Mouse (Mus musculus) brown adipose tissue, adult 24 weeks (tissue): ENCODE data around the gene Trip6. TPM values are rescaled to one million over a fixed set of nuclear protein-coding genes. Genes with fewer than 3 reads are reported as not detected.

ENCODE experiments used
- H3K27ac ChIP-seq: fragments of 200-500 bp; replicated peaks from 2 replicates; pipeline ENCODE4 v1.5.1; 2012; ENCODE audit warnings: low read depth, mild to moderate bottlenecking, low read length
- H3K4me1 ChIP-seq: fragments of 200-500 bp; 2 replicates; pipeline ENCODE4 v1.6.1; 2012; ENCODE audit warnings: low read length, mixed read lengths; ENCODE audit not compliant: control insufficient read depth, insufficient read depth, insufficient read length
- H3K4me3 ChIP-seq: fragments of 200-500 bp; 2 replicates; pipeline ENCODE4 v1.5.1; 2012; ENCODE audit warnings: low read depth, mild to moderate bottlenecking, low read length, moderate library complexity; ENCODE audit not compliant: insufficient read depth
- polyA plus RNA-seq: library from polyadenylated mRNA; stranded (reverse); fragments of >200 nt; gene quantifications from 2 replicates; pipeline ENCODE4 v1.2.4, GENCODE M21; 2012; ENCODE audit not compliant: missing spikeins, insufficient read depth, insufficient read length

Gene Trip6
- polyA plus RNA-seq, 1 experiment, result 13.1 TPM

DNA sequence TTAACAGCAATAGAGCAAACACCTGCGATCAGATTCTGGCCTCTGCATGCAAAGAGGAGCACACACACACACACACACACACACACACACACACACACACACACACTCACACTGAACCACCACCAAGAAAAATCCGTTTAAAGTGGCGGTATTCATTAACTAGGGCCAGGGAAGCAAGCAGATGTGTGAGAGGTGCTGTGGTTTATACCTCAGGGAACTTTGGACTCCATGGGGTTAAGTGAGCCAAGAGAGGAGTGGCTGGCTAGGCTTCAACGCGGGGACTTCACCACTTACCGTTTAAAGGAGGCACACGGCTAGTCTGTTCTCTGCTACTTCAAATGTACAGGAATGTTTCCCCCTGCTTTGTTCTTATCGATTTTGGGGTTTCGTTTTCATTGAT lies 31.6 kb upstream of the Trip6 start:
- Histone ChIP-seq H3K4me1 (peaks cover 2% of the 10 kb centered on the region; the same call in 1 of the 2 replicates), H3K4me3 (no peak overlapping the region), H3K27ac (no peak overlapping the region)

DNA sequence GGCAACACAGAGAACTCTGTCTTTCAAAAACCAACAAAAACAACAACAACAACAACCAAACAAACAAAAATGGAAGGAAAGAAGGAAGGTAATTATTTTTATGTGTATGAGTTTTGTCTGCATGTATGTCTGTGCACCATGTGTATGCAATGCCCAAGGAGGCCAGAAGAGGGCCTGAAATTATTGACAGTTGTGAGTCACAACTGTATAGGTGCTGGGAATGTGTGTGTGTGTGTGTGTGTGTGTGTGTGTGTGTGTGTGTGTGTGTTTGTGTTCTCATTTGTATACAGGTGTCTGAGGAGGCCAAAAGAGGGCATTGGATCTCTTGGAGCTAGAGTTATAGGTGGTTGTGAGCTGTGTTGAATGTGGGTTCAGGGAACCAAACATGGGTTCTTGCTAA lies 29.7 kb upstream of the Trip6 start:
- H3K4me1 ChIP-seq, result peaks cover 8% of the 10 kb centered on the region
- no peak overlapping the region for H3K27ac ChIP-seq
- H3K4me3 ChIP-seq, result no peak overlapping the region

DNA sequence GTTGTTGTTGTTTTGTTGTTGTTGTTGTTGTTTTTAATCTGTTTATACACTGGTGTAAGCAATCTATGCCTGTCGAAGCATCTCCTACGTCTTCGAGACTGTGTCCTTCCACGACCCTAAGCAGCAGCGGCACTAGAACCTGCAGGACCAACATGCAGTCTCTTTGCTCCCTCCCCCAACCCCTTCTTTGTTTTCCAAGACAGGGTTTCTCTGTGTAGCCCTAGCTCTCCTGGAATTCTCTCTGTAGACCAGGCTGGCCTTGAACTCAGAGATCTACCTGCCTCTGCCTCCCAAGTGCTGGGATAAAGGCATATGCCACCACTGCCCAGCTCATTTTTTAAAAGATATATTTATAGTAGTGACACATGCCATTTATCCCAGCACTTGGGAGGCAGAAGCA lies 29.2 kb upstream of the Trip6 start:
- Histone ChIP-seq H3K27ac (no peak overlapping the region), H3K4me1 (peaks cover 8% of the 10 kb centered on the region), H3K4me3 (no peak overlapping the region)

DNA sequence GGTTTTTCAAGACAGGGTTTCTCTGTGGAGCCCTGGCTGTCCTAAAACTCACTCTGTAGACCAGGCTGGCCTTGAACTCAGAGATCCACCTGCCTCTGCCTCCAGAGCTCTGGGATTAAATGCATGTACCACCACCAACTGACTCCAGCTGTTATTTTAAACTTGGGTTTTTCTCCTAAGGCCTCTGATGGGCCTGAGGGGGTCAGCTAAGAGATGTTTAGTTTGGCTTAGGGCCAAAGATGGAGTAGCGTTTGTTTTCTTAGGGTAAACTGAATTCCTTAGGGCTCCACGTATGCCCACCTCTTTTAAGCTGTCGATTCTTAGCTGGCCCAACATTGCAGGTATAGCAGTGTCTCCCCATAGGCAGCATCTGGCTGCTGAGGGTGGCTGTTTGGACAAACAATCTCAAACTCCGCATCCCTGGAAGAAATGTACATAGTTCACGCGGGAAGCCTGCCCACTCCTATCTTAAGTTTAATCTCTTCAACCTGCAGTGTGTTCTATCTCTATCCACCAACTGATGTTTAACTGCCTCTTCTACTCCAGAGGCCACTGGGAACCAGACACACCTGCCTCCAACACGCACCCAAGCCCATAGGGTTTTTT lies 28.3 kb upstream of the Trip6 start:
- H3K4me1 ChIP-seq, result peaks cover 13% of the 10 kb centered on the region
- no peak overlapping the region for H3K27ac ChIP-seq
- no peak overlapping the region for H3K4me3 ChIP-seq

DNA sequence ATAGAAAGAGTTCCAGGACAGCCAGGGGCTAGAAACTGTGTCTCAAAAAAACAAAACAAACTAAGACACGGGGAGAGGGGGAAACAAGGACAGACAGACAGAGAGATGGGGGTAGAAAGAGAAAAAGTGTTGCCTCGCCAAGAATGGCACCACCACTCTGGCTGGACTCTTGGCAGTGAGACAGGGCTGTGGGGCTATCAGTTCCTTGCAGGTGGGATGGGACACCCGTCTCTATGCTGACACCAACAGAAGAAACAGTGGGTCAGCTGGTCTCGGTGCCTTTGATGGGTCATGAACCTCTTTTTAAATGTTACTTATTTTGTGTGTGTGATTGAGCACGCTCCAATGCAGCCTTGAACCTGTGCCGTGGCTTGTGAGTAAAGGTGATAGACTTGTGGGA lies 26.0 kb upstream of the Trip6 start:
- Histone ChIP-seq H3K4me1 (peaks cover 13% of the 10 kb centered on the region), H3K27ac (peak overlapping the region; percentile 96), H3K4me3 (no peak overlapping the region)

DNA sequence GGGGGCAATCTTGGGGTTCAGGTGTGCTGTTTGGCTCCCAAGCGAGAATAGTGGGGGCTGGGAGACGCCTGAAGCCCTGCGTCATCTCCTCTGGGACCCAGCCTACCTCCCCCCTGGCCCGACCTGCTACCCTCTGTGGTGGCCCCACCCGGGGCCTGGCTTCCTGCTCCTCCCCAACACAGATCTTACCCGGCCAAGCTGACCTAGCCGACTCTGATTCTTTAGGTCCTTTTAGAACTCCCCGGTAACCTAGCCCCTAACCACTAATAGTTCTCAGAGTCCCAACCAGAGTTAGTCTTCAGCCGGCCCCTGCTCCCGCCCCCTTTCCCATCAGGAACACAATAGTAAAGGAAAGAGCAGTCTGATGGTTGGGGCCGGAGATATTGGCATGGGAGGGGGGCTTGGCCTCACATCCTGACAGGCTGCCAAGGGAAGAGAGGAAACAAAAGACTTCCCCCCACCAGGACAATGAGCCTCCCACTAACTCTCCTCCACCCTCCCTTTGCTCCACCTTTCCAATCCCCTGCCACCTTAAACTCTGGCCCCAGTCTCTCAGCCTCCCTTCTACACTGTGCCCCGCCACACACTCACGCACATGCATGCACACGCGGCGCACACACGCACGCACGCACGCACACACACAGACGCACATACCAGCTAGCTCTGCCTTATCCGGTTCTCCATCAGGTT lies 25.2 kb upstream of the Trip6 start:
- H3K27ac ChIP-seq, result peak overlapping the region; percentile 96
- peaks cover 13% of the 10 kb centered on the region for H3K4me1 ChIP-seq
- H3K4me3 ChIP-seq, result peak overlapping the region; percentile 64

DNA sequence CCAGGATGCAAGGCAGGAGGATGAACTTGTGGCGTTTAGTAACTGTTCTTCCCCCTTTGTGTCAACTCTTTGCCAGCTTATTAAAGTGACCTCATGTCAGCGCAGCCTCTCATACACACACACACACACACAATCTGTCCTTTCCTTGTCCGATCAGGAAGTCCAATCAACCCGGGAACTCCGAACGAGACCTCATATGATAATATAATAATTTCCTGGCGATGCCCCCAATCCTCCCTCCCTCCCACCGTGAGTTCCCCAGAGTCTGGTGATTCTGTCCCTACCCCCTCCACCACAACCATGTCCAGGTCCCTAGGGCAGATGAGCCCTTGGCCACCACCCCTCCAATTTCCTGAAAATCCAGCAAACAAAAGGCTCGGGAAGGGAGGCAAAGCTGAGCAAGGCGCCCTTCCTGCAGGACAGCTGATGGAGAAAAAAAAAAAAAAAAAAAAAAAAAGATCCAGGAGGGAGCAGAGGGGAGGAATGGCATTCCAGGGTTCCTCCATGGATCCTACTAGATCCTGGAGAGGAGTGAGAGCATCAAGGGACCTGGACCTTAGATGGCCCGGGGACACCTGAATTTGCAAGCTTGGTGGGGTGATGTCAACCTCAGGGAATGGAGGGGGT lies 24.6 kb upstream of the Trip6 start:
- Histone ChIP-seq H3K4me3 (peak overlapping the region; percentile 64), H3K4me1 (peaks cover 13% of the 10 kb centered on the region), H3K27ac (peak overlapping the region; percentile 96)

DNA sequence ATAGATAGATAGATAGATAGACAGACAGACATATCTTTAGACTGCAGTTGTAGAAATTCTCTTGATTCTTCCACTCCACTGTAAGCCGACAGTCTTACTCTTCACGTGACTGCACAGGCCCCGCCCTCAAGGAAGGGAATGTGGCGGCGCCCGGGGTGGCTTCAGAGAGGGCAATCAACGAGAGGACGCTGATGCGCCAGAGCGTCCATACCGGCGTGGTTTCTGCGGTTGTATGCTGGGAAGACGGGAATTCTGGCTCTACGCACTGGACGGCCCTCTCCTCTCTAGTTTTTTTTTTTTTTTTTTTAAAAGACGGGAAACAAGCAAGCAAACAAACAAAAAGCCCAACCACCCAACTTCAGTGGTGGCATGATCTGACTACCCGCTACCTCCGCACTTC lies 24.1 kb upstream of the Trip6 start:
- Histone ChIP-seq H3K4me3 (peak overlapping the region; percentile 64), H3K4me1 (peaks cover 13% of the 10 kb centered on the region), H3K27ac (peak overlapping the region; percentile 96)

DNA sequence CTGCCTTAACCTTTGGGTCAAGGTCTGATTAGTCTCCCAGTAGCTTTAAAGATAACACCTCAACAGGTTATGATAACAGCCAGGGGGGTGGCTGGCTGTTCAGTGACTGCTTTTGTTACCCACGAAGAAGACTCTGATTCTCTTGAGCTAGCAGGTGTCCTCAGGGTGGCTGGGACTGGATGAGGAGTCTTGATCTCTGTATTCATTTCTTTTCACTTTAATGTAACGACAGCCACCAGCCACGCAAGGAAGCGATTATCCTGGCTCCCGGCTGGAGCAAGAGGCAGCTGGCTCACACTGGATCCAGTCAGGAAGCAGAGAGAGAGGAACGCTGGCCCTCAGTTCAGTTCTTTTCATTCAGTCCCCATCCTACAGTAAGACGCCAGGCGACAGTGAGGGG lies 23.0 kb upstream of the Trip6 start:
- Histone ChIP-seq H3K4me3 (no peak overlapping the region; the same call in 1 of the 2 replicates), H3K27ac (no peak overlapping the region), H3K4me1 (peaks cover 13% of the 10 kb centered on the region)

DNA sequence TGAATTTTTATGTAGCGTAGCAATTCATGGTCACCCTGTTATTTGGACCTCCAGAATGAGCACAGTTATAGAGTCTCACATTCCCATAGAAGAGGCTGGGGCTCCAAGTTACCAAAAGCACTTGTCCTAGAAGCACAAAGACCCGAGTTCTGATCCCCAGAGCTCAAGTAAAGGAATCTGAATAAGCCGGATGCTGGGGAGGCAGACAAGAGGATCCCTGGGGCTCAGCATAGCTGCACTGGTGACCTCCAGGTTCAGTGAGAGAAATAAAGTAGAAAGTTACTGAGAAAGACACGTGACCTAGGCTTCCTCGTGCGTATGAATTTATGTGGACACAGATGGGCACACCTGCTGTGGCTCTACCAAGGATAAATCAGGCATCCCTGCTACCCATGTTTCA lies 20.9 kb upstream of the Trip6 start:
- Histone ChIP-seq H3K4me1 (peaks cover 6% of the 10 kb centered on the region), H3K4me3 (no peak overlapping the region), H3K27ac (no peak overlapping the region)

DNA sequence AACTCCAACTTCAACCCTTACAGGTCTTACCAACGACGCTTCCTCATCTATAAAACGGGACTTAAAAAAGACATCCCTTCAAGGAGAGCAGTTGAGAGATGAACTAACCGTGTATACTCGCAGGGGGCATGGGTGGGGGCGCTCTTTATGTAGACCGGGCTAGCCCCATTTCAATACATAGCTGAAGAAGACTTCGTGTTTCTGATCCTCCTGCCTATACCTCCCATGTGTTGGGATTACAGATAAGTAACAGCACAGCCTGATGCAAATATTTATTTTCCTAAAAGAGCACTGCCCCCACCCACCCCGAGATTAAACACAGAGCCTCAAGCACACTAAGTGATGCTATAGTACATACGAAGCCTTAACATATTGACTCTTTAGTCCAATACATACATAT lies 20.1 kb upstream of the Trip6 start:
- H3K4me1 ChIP-seq, result peaks cover 6% of the 10 kb centered on the region; the same call in 1 of the 2 replicates
- no peak overlapping the region for H3K27ac ChIP-seq
- H3K4me3 ChIP-seq, result no peak overlapping the region

DNA sequence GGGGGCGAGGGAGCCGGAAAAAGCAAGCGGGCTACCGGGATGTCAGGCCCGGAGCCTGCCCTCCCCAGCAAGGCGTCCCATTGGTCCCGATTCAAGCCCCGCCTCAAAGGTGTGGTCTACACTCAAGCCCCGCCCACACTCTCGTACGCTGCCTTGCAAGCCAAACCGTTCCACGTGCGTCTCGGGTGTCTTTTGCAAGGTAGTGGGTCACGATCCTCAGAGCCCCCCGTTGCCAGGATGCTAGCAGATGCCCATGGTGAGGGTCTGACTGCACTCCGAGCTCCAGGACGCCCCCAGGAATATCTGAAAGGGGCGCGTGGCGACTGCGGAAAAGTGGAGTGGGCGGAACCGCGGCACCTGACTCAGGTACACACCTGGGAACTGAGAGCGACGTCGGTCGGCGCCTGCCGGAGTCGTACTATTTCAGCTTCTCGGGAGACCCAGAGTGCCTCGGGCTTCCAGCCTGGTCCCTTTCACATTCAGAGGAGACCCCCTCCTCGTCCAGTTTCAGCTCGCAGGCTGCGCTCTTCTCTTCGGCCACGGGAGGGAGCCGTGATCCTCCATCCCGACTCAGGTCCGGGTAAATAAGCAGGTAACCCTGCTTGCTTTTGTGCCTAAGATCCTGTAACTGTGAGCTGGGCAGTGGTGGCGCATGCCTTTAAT lies 19.4 kb upstream of the Trip6 start, which contains the start of gene Slc12a9:
Gene Slc12a9 (minus strand): TSS at position 86 of the 663 bp plus-strand sequence.
- Histone ChIP-seq H3K4me1 (peaks cover 6% of the 10 kb centered on the region; the same call in 1 of the 2 replicates), H3K27ac (no peak within 1 kb of the TSS), H3K4me3 (peak within 1 kb of the TSS; percentile 50)

DNA sequence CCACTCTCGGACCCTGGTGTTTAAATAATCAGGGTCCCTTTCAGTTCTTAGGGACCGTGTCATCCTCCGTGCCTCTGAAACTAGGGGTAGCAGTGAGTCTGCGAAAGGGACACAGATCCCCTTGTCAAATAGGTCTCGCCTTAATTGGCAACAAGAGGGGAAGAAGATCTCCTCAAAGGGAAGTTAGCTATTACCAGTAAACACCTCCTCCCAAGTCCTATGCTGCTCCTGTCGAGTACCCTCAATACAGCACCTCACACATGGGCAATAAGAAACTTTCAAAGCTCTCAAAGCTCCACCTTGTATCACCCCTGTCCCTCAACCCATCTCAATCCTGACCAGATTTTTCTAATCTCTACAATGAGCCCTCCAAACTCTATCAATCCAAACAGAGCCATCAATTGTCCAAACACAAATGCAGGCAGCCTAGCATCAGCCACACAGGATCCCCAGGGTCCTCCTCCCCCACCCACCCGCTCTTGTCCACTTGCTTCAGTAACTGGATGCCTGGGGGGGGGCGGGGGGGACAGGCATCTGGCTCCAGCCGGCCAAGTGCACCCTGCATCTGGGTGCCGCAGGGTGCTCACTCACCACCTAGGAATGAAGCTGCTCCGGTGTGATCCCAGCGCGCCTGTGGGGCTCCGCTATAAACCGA lies 18.8 kb upstream of the Trip6 start:
- Histone ChIP-seq H3K4me1 (peaks cover 6% of the 10 kb centered on the region; the same call in 1 of the 2 replicates), H3K27ac (no peak overlapping the region), H3K4me3 (peak overlapping the region; percentile 50)

DNA sequence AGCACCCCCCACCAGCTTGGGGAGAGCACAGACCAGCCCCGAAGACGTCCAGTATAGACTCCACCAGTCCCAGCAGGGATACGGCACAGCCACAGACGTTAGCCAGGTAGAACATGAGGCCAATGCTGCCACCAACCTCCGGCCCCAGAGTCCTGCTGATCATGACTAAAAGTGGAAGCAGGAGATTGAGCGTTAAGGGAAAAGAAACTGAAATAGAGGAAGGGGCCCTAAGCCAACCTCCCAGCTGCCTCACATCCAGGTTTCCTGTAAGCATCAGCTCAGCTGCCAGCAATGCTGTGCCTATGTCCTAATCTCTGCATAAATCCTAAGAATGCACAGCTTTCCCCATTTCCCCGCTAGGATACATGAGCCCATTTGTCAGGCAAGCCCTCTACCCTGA lies 16.7 kb upstream of the Trip6 start:
- Histone ChIP-seq H3K4me1 (no peaks in the 10 kb centered on the region), H3K4me3 (no peak overlapping the region)

DNA sequence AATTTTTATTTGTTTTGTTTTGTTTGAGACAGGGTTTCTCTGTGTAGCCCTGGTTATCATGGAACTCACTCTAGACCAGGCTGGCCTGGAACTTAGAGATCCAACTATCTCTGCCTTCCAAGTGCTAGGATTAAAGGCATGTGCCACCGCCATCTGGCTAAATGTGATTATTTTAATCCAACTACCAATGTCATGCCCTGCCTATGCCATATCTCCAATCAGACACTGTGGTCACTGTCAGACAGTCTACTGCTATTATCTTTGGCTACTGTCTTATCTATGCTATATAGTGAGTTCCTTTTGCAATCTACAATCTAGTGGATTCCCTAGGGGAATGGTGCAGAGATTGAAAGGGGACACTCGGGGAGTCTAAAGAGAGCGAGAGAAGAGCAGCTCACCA lies 6.8 kb upstream of the Trip6 start:
- H3K4me1 ChIP-seq, result no peaks in the 10 kb centered on the region
- H3K27ac ChIP-seq, result no peak overlapping the region
- no peak overlapping the region for H3K4me3 ChIP-seq

More for the DNA sequence above, 16.7 kb upstream of the Trip6 start:
- no peak overlapping the region for H3K27ac ChIP-seq
